ENCODE assay signal across 9 mouse cellular contexts in genomic region chr8:120078080-120078479, GRCm38 (mm10). TPM values are rescaled to one million over a fixed set of nuclear protein-coding genes. Genes with fewer than 3 reads are reported as not detected.
A peak's percentile ranks its signal among the peaks of the same experiment; 100 is the strongest.
DNase-seq lines count a peak whose midpoint lies in the region; ATAC-seq and TF ChIP-seq lines count a peak whose summit lies in the region.
"Had no signal": no experiment of that assay in that cellular context is flagged by ENCODE, and none has a peak within 500 bp of the region (broad histone marks: within the 10 kb centered on the region; RNA-seq: fewer than 3 reads in every experiment).

No protein-coding gene starts in this region.

- H3K9me3 ChIP-seq in kidney, embryonic 16.5 days (ENCODE audit: low read length), result no peaks in the 10 kb centered on the region
- no peaks in the 10 kb centered on the region for H3K9me3 ChIP-seq in liver, postnatal 0 days (ENCODE audit: low read length)
- H3K9me3 ChIP-seq: embryonic facial prominence, embryonic 15.5 days had no signal

- no peak overlapping the region for H3K4me2 ChIP-seq in kidney, embryonic 16.5 days (replicated peaks; ENCODE audit: low read depth, low read length)
- H3K4me2 ChIP-seq in liver, postnatal 0 days (ENCODE audit: low read depth, low read length), result no peak overlapping the region
- H3K4me2 ChIP-seq: embryonic facial prominence, embryonic 15.5 days had no signal

- DNase-seq in 3T3-L1 (ENCODE audit: low read depth, low spot score), result peak; percentile 84
- DNase-seq in T-cell, adult 2 months (ENCODE audit: low spot score), result peak; percentile 72
- DNase-seq in cerebellum, postnatal 4 days (ENCODE audit: low spot score in 2 of 2), result peak; percentile 68 to 82
- peak; percentile 91 for DNase-seq in gastrocnemius, postnatal 10 days
- peak; percentile 87 for DNase-seq in liver, postnatal 0 days

- H3K9ac ChIP-seq in kidney, embryonic 16.5 days (replicated peaks; ENCODE audit: low read length), result no peak overlapping the region
- H3K9ac ChIP-seq in liver, postnatal 0 days (replicated peaks), result no peak overlapping the region
- H3K9ac ChIP-seq: embryonic facial prominence, embryonic 15.5 days had no signal

- peaks cover 3% of the 10 kb centered on the region; the same call in 1 of the 2 replicates for H3K4me1 ChIP-seq in kidney, embryonic 16.5 days (ENCODE audit: insufficient read depth, low read length)
- H3K4me1 ChIP-seq in liver, postnatal 0 days (ENCODE audit: insufficient read depth), result no peaks in the 10 kb centered on the region; the same call in 1 of the 2 replicates
- H3K4me1 ChIP-seq in olfactory bulb, adult 2 months (ENCODE audit: control insufficient read depth, insufficient read depth, low read length), result no peaks in the 10 kb centered on the region
- H3K4me1 ChIP-seq in testis, adult 2 months (ENCODE audit: control insufficient read depth, insufficient read depth, low read length), result no peaks in the 10 kb centered on the region

- peak; percentile 82 for TF ChIP-seq CTCF in liver, postnatal 0 days (IDR thresholded peaks at IDR 0.05; ENCODE audit: low read depth)
- TF ChIP-seq CTCF in olfactory bulb, adult 2 months (IDR thresholded peaks at IDR 0.05; ENCODE audit: insufficient read depth, low read depth, low read length), result peak; percentile 69
- peak; percentile 79 for TF ChIP-seq CTCF in testis, adult 2 months (IDR thresholded peaks at IDR 0.05; ENCODE audit: control insufficient read depth, insufficient read depth, insufficient replicate concordance, low read depth, low read length)

- peaks cover 26% of the 10 kb centered on the region for H3K36me3 ChIP-seq in kidney, embryonic 16.5 days (ENCODE audit: insufficient read depth, low read length)
- H3K36me3 ChIP-seq in liver, postnatal 0 days (replicated peaks; ENCODE audit: insufficient read depth, low read length), result peaks cover 13% of the 10 kb centered on the region
- H3K36me3 ChIP-seq in testis, adult 2 months (ENCODE audit: control insufficient read depth, insufficient read depth, low read length), result no peaks in the 10 kb centered on the region; the same call in none of the 2 replicates

- no peak for TF ChIP-seq EP300 in liver, postnatal 0 days (IDR thresholded peaks at IDR 0.05; ENCODE audit: low read depth)

- H3K4me3 ChIP-seq in kidney, embryonic 16.5 days (ENCODE audit: low read length), result no peak overlapping the region
- H3K4me3 ChIP-seq in liver, postnatal 0 days (ENCODE audit: low read depth, low read length), result no peak overlapping the region
- H3K4me3 ChIP-seq in olfactory bulb, adult 2 months (ENCODE audit: insufficient read depth, low read depth, low read length), result no peak overlapping the region
- no peak overlapping the region for H3K4me3 ChIP-seq in testis, adult 2 months (ENCODE audit: control insufficient read depth, low read depth, low read length)
- H3K4me3 ChIP-seq: embryonic facial prominence, embryonic 15.5 days had no signal

- TF ChIP-seq POLR2A in olfactory bulb, adult 2 months (IDR thresholded peaks at IDR 0.05; ENCODE audit: insufficient read depth, low read depth, low read length), result no peak
- TF ChIP-seq POLR2A in testis, adult 2 months (IDR thresholded peaks at IDR 0.05; ENCODE audit: control insufficient read depth, low read depth, low read length), result no peak

- WGBS in kidney, embryonic 16.5 days, result 13% methylated on average over 10 of the region's 10 CpGs
- 14% methylated on average over 10 of the region's 10 CpGs for WGBS in liver, postnatal 0 days (ENCODE audit: insufficient replicate concordance)
- WGBS in olfactory bulb, adult 2 months, result 11% methylated on average over 10 of the region's 10 CpGs

- H3K27ac ChIP-seq in kidney, embryonic 16.5 days (ENCODE audit: low read length), result no peak overlapping the region
- no peak overlapping the region for H3K27ac ChIP-seq in liver, postnatal 0 days (ENCODE audit: low read depth)
- no peak overlapping the region for H3K27ac ChIP-seq in olfactory bulb, adult 2 months (ENCODE audit: insufficient read depth, low read depth, low read length)
- no peak overlapping the region for H3K27ac ChIP-seq in testis, adult 2 months (ENCODE audit: control insufficient read depth, insufficient read depth, low read depth, low read length)
- H3K27ac ChIP-seq: embryonic facial prominence, embryonic 15.5 days had no signal

- 0 out of 2 replicates have a peak, but pooled peaks cover 3% of the 10 kb centered on the region for H3K27me3 ChIP-seq in kidney, embryonic 16.5 days (ENCODE audit: insufficient read depth, low read length)
- no peaks in the 10 kb centered on the region for H3K27me3 ChIP-seq in liver, postnatal 0 days (ENCODE audit: insufficient read depth, low read length)
- H3K27me3 ChIP-seq in testis, adult 2 months (ENCODE audit: control insufficient read depth, insufficient read depth, low read length), result no peaks in the 10 kb centered on the region
- H3K27me3 ChIP-seq: embryonic facial prominence, embryonic 15.5 days had no signal

- ATAC-seq in kidney, embryonic 16.5 days (ENCODE audit: low FRiP score, low TSS enrichment), result peak; percentile 47; the same call in 1 of the 2 replicates
- ATAC-seq in liver, postnatal 0 days, result no peak

RNA-seq across cellular contexts. Expression of gene Zdhhc7, which starts 23.2 kb away (rescaled TPM):
- total RNA-seq in gastrocnemius, postnatal 10 days (2021), result 10 to 100 TPM; 23.1 to 24.5 TPM
- polyA plus RNA-seq in kidney, embryonic 16.5 days (2015; fragmentation: Nextera tagmentation; extraction: Ambion mirVana), result 36.2 and 37.4 TPM in 2 replicates
- polyA plus RNA-seq in liver, postnatal 0 days (2015; fragmentation: Nextera tagmentation; extraction: Ambion mirVana), result 9.9 and 10.8 TPM in 2 replicates
- polyA plus RNA-seq in olfactory bulb, adult 2 months (2012; ENCODE audit: insufficient read depth, insufficient read length, low replicate concordance, missing spikeins), result not detected in 2 replicates
- 31.6 and 32.8 TPM in 2 replicates for polyA plus RNA-seq in testis, adult 2 months (2012; rRNA removed)

RNA-seq across cellular contexts. Expression of gene 6430548M08Rik, which starts 35.9 kb away (rescaled TPM):
- 10 to 100 TPM in 1 of 2 experiments, 1 to 10 TPM in 1; 9.3 to 11.2 TPM for total RNA-seq in gastrocnemius, postnatal 10 days (2021)
- polyA plus RNA-seq in kidney, embryonic 16.5 days (2015; fragmentation: Nextera tagmentation; extraction: Ambion mirVana), result 5.3 and 6.7 TPM in 2 replicates
- 4.9 and 5.1 TPM in 2 replicates for polyA plus RNA-seq in liver, postnatal 0 days (2015; fragmentation: Nextera tagmentation; extraction: Ambion mirVana)
- 253 and 540 TPM in 2 replicates for polyA plus RNA-seq in olfactory bulb, adult 2 months (2012; ENCODE audit: insufficient read depth, insufficient read length, low replicate concordance, missing spikeins)
- polyA plus RNA-seq in testis, adult 2 months (2012; rRNA removed), result 19.8 and 24.8 TPM in 2 replicates

Comparison
In these comparisons a context has a peak if more than half of its experiments do, and no peak if none do; other contexts are left out.
1. RNA of gene Zdhhc7, which starts 23.2 kb away (polyA plus RNA-seq): 36.2 to 37.4 TPM in kidney, embryonic 16.5 days, 31.6 to 32.8 TPM in testis, adult 2 months and 9.9 to 10.8 TPM in liver, postnatal 0 days; not detected in olfactory bulb, adult 2 months; every median in the first group is over 10 times any median in the second.
2. Peak in every context shown above with its lines, with median percentiles within 50 percentile points of each other: DNase-seq and CTCF ChIP-seq.